Mouse (Mus musculus): ENCODE results near the gene Irf1. TPM values are rescaled to one million over a fixed set of nuclear protein-coding genes. Genes with fewer than 3 reads are reported as not detected.

Irf1 gene
- total and polyA plus RNA-seq, 2 experiments from 2014 or later: 4.4 to 8.5 TPM

DNA sequence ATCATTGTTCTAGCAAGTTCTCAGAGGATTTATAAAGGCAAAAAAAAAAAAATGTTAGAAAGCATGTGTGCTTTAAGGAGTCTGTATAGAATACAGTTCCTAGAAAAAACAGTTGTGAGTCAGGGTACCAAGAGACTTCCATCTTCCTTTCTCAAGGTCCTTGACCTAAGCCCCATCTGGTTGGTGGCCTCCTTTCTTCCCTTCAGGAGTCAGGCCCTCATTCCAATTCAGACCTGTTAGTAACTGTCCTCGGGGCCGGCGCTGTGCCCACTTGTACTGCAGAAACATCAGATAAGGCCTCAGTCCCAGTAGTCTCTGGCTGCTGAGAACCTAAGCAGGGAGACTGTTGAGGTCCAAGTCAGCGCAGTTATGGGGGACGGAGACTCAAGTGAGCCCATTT lies 3.3 kb downstream of the Irf1 start, which contains the start of gene Gm17334:
TSS of gene Gm17334 (minus strand) at position 101 of the 400 bp plus-strand sequence.
- ATAC-seq (no peak), DNase-seq (ENCODE audit: low spot score) (no peak)
- WGBS: 90% methylated on average over 5 of the region's 5 CpGs
- Histone ChIP-seq H3K36me3 (ENCODE audit: insufficient read depth, low read length) (no peaks in the 10 kb centered on the region), H3K4me1 (ENCODE audit: insufficient read depth, low read length) (no peaks in the 10 kb centered on the region), H3K27ac (no peak within 1 kb of the TSS), H3K4me3 (ENCODE audit: low read length) (no peak within 1 kb of the TSS), H3K27me3 (ENCODE audit: insufficient read depth, low read length) (no peaks in the 10 kb centered on the region), H3K4me2 (ENCODE audit: low read depth, low read length) (no peak within 1 kb of the TSS), H3K9ac (replicated peaks; ENCODE audit: low read length) (no peak within 1 kb of the TSS), H3K9me3 (ENCODE audit: low read length) (no peaks in the 10 kb centered on the region)
- TF ChIP-seq CTCF (IDR thresholded peaks at IDR 0.05; ENCODE audit: low read depth): no peak

GRCm38 (mm10) chr11:53773641-53774360 lies 4.0 kb downstream of the Irf1 start:
- ATAC-seq (no peak), DNase-seq (ENCODE audit: low spot score) (no peak)
- no peak overlapping the region for H3K9ac ChIP-seq (replicated peaks; ENCODE audit: low read length)
- no peaks in the 10 kb centered on the region for H3K27me3 ChIP-seq (ENCODE audit: insufficient read depth, low read length)
- 88% methylated on average over 16 of the region's 16 CpGs for WGBS
- no peak overlapping the region for H3K27ac ChIP-seq
- no peak for TF ChIP-seq CTCF (IDR thresholded peaks at IDR 0.05; ENCODE audit: low read depth)
- no peak overlapping the region for H3K4me2 ChIP-seq (ENCODE audit: low read depth, low read length)
- no peak overlapping the region for H3K4me3 ChIP-seq (ENCODE audit: low read length)
- H3K4me1 ChIP-seq (ENCODE audit: insufficient read depth, low read length): no peaks in the 10 kb centered on the region
- no peaks in the 10 kb centered on the region for H3K9me3 ChIP-seq (ENCODE audit: low read length)
- H3K36me3 ChIP-seq (ENCODE audit: insufficient read depth, low read length): no peaks in the 10 kb centered on the region

GRCm38 (mm10) chr11:53774659-53775255 lies 4.9 kb downstream of the Irf1 start:
- no peak overlapping the region for H3K4me3 ChIP-seq (ENCODE audit: low read length)
- H3K4me1 ChIP-seq (ENCODE audit: insufficient read depth, low read length): no peaks in the 10 kb centered on the region
- H3K9ac ChIP-seq (replicated peaks; ENCODE audit: low read length): no peak overlapping the region
- no peak overlapping the region for H3K4me2 ChIP-seq (ENCODE audit: low read depth, low read length)
- no peaks in the 10 kb centered on the region for H3K9me3 ChIP-seq (ENCODE audit: low read length)
- no peak for DNase-seq (ENCODE audit: low spot score)
- no peak overlapping the region for H3K27ac ChIP-seq
- 92% methylated on average over 13 of the region's 13 CpGs for WGBS
- H3K36me3 ChIP-seq (ENCODE audit: insufficient read depth, low read length): no peaks in the 10 kb centered on the region
- no peak for ATAC-seq
- H3K27me3 ChIP-seq (ENCODE audit: insufficient read depth, low read length): no peaks in the 10 kb centered on the region
- TF ChIP-seq CTCF (IDR thresholded peaks at IDR 0.05; ENCODE audit: low read depth): no peak

DNA sequence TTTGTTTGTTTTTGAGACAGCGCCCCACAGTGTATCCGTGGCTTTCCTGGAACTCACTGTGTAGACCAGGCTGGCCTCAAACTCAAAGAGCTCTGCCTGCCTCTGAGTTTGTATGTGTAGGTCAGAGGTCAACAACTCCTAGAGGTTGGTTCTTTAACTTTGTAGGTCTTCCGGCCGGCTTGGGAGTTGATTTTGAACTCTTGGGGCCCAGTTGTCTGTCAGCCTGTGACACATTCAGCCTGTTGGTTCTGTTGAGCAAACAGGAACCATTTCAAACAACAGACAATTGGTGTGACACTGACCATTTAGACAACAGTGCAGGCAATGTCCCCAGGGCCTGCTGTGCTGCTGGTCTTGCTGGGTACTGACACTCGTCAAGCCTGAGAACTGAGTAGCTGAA lies 7.9 kb downstream of the Irf1 start:
- H3K4me3 ChIP-seq (ENCODE audit: low read length): no peak overlapping the region
- no peaks in the 10 kb centered on the region for H3K9me3 ChIP-seq (ENCODE audit: low read length)
- H3K36me3 ChIP-seq (ENCODE audit: insufficient read depth, low read length): no peaks in the 10 kb centered on the region
- no peak overlapping the region for H3K27ac ChIP-seq
- no peak overlapping the region for H3K9ac ChIP-seq (replicated peaks; ENCODE audit: low read length)
- no peak for ATAC-seq
- DNase-seq (ENCODE audit: low spot score): no peak
- H3K27me3 ChIP-seq (ENCODE audit: insufficient read depth, low read length): no peaks in the 10 kb centered on the region
- no peaks in the 10 kb centered on the region for H3K4me1 ChIP-seq (ENCODE audit: insufficient read depth, low read length)
- WGBS: 75% methylated on average over 5 of the region's 5 CpGs
- H3K4me2 ChIP-seq (ENCODE audit: low read depth, low read length): no peak overlapping the region
- TF ChIP-seq CTCF (IDR thresholded peaks at IDR 0.05; ENCODE audit: low read depth): no peak

GRCm38 (mm10) chr11:53778455-53778854 lies 8.6 kb downstream of the Irf1 start:
- no peak for DNase-seq (ENCODE audit: low spot score)
- TF ChIP-seq CTCF (IDR thresholded peaks at IDR 0.05; ENCODE audit: low read depth): no peak

DNA sequence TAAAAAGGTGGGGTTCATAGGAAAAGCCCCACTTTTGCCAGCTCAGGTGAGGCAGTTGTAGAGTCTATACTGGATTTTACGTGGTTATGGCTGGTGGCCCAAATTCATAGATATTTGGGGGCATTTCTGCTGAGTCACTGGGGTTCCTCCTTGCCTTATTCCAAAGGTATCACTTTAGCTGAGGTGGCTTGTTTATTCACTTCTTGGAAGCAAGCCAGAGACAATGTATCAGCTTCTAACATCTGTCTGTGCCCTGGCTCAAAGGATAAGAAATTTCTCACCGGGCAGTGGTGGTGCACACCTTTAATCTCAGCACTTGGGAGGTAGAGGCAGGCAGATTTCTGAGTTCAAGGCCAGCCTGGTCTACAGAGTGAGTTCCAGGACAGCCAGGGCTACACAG lies 10.0 kb downstream of the Irf1 start:
- no peaks in the 10 kb centered on the region for H3K4me1 ChIP-seq (ENCODE audit: insufficient read depth, low read length)
- H3K36me3 ChIP-seq (ENCODE audit: insufficient read depth, low read length): no peaks in the 10 kb centered on the region
- no peak overlapping the region for H3K4me2 ChIP-seq (ENCODE audit: low read depth, low read length)
- ATAC-seq: no peak
- H3K27ac ChIP-seq: no peak overlapping the region
- WGBS: 89% methylated on average over 2 of the region's 2 CpGs
- no peak for TF ChIP-seq CTCF (IDR thresholded peaks at IDR 0.05; ENCODE audit: low read depth)
- H3K9ac ChIP-seq (replicated peaks; ENCODE audit: low read length): no peak overlapping the region
- H3K27me3 ChIP-seq (ENCODE audit: insufficient read depth, low read length): no peaks in the 10 kb centered on the region
- H3K4me3 ChIP-seq (ENCODE audit: low read length): no peak overlapping the region
- no peak for DNase-seq (ENCODE audit: low spot score)
- H3K9me3 ChIP-seq (ENCODE audit: low read length): no peaks in the 10 kb centered on the region

More at GRCm38 (mm10) chr11:53778455-53778854, 8.6 kb downstream of the Irf1 start:
- 89% methylated on average over 5 of the region's 5 CpGs for WGBS
- no peak for ATAC-seq
- H3K4me3 ChIP-seq (ENCODE audit: low read length): no peak overlapping the region
- H3K9me3 ChIP-seq (ENCODE audit: low read length): no peaks in the 10 kb centered on the region
- no peaks in the 10 kb centered on the region for H3K4me1 ChIP-seq (ENCODE audit: insufficient read depth, low read length)
- H3K4me2 ChIP-seq (ENCODE audit: low read depth, low read length): no peak overlapping the region
- H3K27ac ChIP-seq: no peak overlapping the region
- no peaks in the 10 kb centered on the region for H3K27me3 ChIP-seq (ENCODE audit: insufficient read depth, low read length)
- H3K36me3 ChIP-seq (ENCODE audit: insufficient read depth, low read length): no peaks in the 10 kb centered on the region
- no peak overlapping the region for H3K9ac ChIP-seq (replicated peaks; ENCODE audit: low read length)

DNA sequence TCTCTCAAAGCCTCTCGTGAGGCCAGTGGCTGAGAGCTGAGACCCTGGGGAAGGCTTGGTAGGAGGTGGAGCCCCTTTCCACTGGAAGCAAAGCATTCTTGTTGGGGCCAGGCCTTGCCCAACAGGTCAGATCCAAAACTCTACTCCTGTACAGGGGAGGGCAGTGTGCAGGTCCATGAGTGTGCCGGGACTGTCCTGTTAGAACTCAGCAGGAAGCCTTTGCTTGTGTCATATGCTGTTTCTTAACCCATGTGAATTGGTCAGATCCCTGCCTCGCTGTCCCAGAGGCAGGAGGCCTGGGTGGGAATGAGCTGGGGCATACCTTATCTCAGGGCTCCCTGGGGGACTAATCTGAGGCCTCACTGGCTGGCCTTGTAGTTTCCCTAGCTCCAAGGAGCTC lies 10.4 kb downstream of the Irf1 start:
- Histone ChIP-seq H3K9ac (replicated peaks; ENCODE audit: low read length) (no peak overlapping the region), H3K4me1 (ENCODE audit: insufficient read depth, low read length) (no peaks in the 10 kb centered on the region), H3K4me2 (ENCODE audit: low read depth, low read length) (no peak overlapping the region), H3K27ac (no peak overlapping the region), H3K27me3 (ENCODE audit: insufficient read depth, low read length) (no peaks in the 10 kb centered on the region), H3K36me3 (ENCODE audit: insufficient read depth, low read length) (no peaks in the 10 kb centered on the region), H3K4me3 (ENCODE audit: low read length) (no peak overlapping the region), H3K9me3 (ENCODE audit: low read length) (no peaks in the 10 kb centered on the region)
- DNase-seq (ENCODE audit: low spot score) (no peak), ATAC-seq (no peak)
- no peak for TF ChIP-seq CTCF (IDR thresholded peaks at IDR 0.05; ENCODE audit: low read depth)
- 54% methylated on average over 3 of the region's 3 CpGs for WGBS

All from hindbrain, postnatal 0 days (tissue).